Mouse (Mus musculus) heart, embryonic 10.5 days (tissue): ENCODE measurements around the gene Echdc3. TPM values are rescaled to one million over a fixed set of nuclear protein-coding genes. Genes with fewer than 3 reads are reported as not detected.

Experiments
- DNase-seq: peaks from one replicate; pipeline ENCODE4 v3.0.0-alpha.2; 2017; ENCODE audit warnings: low spot score
- H3K27ac ChIP-seq: fragments of 300-500 bp; sonication (generic); 2 replicates; pipeline ENCODE4 v1.5.1; 2016; ENCODE audit warnings: mild to moderate bottlenecking
- H3K27me3 ChIP-seq: fragments of 300-500 bp; sonication (generic); 2 replicates; pipeline ENCODE4 v1.6.1; 2016; ENCODE audit warnings: mild to moderate bottlenecking; ENCODE audit not compliant: poor library complexity, insufficient read depth, severe bottlenecking
- H3K36me3 ChIP-seq: fragments of 300-500 bp; sonication (generic); 2 replicates; pipeline ENCODE4 v1.6.1; 2016; ENCODE audit warnings: mild to moderate bottlenecking, moderate library complexity
- H3K4me1 ChIP-seq: fragments of 300-500 bp; sonication (generic); 2 replicates; pipeline ENCODE4 v1.6.1; 2016; ENCODE audit warnings: mild to moderate bottlenecking
- H3K4me3 ChIP-seq: fragments of 300-500 bp; sonication (generic); 2 replicates; pipeline ENCODE4 v1.5.1; 2016; ENCODE audit warnings: mild to moderate bottlenecking, moderate library complexity
- H3K9me3 ChIP-seq: fragments of 300-500 bp; sonication (generic); 2 replicates; pipeline ENCODE4 v1.6.1; 2016; ENCODE audit warnings: mild to moderate bottlenecking, moderate library complexity
- WGBS: fragments of 180-500 bp; shearing (Covaris S2); methylation state at CpG from one replicate; pipeline ENCODE4 v1.1.7; 2016; 5-methylcytosine and 5-hydroxymethylcytosine counted together
- polyA plus RNA-seq: library from polyadenylated mRNA; unstranded; fragments of >200 nt; fragmentation: Nextera tagmentation; extraction: Ambion mirVana; gene quantifications from 2 replicates; pipeline ENCODE4 v1.2.1, GENCODE M21; 2016

Gene Echdc3
- polyA plus RNA-seq, 1 experiment from 2014 or later: 7.2 TPM

DNA sequence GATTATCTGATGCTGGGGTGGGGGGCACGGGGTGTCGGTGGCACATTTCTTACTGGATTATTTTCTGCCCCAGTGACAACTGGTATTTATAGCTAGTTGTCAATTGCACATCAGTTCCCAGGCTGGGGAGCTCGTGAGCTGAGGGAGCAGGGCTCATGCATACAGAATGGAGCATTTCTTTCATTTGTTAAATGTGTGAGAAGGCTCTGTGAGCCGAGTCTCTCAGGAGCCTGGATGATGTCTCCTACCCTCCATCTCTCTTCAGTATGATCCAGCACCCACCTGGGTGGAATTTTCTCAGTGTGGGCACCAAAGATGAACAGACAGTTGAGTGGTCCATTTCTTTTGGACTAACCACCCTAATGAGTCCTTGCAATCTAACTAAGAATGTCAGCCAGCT lies 25.9 kb downstream of the Echdc3 start:
- H3K9me3 ChIP-seq: 0 out of 2 replicates have a peak, but pooled peaks cover 4% of the 10 kb centered on the region
- WGBS: 46% methylated on average over 4 of the region's 4 CpGs
- H3K36me3 ChIP-seq: no peaks in the 10 kb centered on the region; the same call in 1 of the 2 replicates
- DNase-seq: no peak
- H3K27me3 ChIP-seq: peaks cover 2% of the 10 kb centered on the region; the same call in 1 of the 2 replicates
- no peak overlapping the region for H3K27ac ChIP-seq
- no peak overlapping the region for H3K4me3 ChIP-seq
- peaks cover 10% of the 10 kb centered on the region; the same call in 1 of the 2 replicates for H3K4me1 ChIP-seq

DNA sequence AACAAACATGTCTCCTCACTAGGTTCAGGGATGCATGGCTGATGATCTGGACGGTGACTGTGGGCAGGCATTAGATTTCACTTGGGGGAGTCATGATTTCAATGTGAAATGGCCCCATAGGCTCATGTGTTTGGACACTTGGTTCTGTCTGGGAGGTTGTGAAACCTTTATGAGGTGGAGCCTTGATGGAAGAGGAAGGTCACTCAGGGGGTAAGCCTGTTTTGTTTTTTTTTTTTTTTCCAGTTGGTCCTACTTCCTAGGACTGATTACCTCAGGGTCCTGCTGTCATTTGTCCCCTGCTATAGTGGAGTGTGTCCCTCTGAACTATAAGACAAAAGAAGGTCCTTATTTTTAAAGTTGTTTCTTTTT lies 33.1 kb downstream of the Echdc3 start:
- no peak overlapping the region for H3K27ac ChIP-seq

DNA sequence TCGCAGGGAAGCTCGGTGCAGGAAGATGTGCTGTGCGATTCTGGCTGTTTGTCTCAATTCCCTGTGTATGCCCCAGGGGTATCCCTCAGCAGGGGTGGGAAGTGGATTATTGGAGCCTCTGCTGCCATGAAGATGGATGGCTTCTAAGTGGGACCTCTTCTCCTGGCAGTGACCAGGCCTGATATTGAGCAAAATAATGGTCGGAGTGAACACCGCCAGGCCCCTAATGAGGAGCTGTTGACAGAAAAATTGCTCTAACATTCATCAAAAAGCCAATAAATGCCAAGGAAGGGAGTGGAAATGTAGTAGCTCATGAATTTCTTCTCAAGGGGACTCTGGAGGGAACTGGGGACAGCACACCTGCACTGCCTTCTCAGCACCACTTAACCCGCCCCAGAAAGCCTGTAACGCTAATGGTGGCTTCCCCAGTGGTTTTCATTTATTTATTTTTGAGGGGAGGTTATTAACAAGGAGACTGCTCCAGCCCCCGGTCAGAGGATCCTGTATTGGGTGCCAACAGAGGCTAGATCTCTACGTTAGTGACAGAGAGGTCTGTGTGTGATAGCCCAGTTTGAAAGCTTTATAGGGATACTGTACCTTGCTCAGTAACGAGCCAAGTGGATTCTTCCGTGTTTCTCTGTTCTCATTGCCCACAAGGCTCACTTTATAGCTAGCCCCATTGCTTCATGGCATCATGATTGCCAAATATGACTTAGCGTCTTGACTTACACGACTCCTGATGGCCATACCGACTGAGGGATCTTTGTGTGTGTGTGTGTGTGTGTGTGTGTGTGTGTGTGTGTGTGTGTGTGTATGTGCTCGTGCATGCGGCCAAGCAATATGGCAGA lies 33.7 kb downstream of the Echdc3 start:
- WGBS: 82% methylated on average over 16 of the region's 16 CpGs
- Histone ChIP-seq H3K4me3 (no peak overlapping the region), H3K9me3 (no peaks in the 10 kb centered on the region), H3K4me1 (no peaks in the 10 kb centered on the region), H3K27ac (no peak overlapping the region), H3K36me3 (no peaks in the 10 kb centered on the region), H3K27me3 (no peaks in the 10 kb centered on the region)
- no peak for DNase-seq

More for the DNA sequence above, 33.1 kb downstream of the Echdc3 start:
- H3K27me3 ChIP-seq: no peaks in the 10 kb centered on the region
- WGBS: 93% methylated on average over 1 of the region's 1 CpGs
- 0 out of 2 replicates have a peak, but pooled peaks cover 2% of the 10 kb centered on the region for H3K9me3 ChIP-seq
- H3K4me1 ChIP-seq: no peaks in the 10 kb centered on the region
- no peak overlapping the region for H3K4me3 ChIP-seq
- H3K36me3 ChIP-seq: no peaks in the 10 kb centered on the region; the same call in 1 of the 2 replicates
- DNase-seq: no peak

DNA sequence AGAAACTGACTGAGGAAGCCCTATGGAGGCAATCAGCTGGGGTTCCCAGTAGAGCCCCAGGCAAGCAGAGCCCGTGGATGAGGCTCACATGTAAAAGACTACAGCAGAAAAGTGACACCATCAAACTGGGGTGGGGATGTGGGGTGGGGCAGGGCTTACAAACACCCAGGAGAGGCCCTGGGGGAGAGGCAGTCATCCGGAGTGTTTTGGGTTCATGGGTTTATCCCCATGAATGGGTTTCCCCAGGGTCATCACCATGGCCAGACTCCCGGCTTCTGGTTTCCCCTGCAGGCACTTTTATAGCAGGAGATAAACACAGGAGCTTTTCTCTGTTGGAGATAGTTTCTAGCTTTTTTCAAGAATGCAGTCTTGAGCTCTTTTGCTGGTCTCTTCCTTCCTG lies 39.8 kb downstream of the Echdc3 start:
- Histone ChIP-seq H3K36me3 (no peaks in the 10 kb centered on the region), H3K27me3 (no peaks in the 10 kb centered on the region), H3K27ac (no peak overlapping the region), H3K4me3 (no peak overlapping the region), H3K9me3 (no peaks in the 10 kb centered on the region), H3K4me1 (no peaks in the 10 kb centered on the region)
- 62% methylated on average over 3 of the region's 3 CpGs for WGBS
- no peak for DNase-seq

DNA sequence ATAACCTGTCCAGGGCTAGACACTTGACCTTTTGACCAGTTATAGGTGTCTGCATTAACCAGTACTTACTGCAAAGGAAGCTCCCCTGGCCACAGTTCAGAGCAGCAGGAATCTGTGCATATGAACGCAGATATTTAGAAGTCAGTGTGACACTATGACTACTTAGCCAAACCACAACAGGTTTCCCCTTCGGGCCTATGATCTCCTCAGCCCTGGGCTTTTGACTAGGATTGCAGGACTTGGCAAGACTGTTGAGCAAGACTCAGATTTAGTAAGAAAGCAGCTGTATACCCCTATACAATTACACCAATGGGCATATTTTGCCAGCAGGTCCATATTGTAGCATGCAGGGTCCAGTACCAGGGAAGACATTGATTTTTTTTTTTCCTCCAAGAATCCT lies 44.3 kb downstream of the Echdc3 start:
- no peak overlapping the region for H3K27ac ChIP-seq
- H3K36me3 ChIP-seq: no peaks in the 10 kb centered on the region
- no peaks in the 10 kb centered on the region for H3K4me1 ChIP-seq
- DNase-seq: no peak
- H3K9me3 ChIP-seq: no peaks in the 10 kb centered on the region
- WGBS: 78% methylated on average over 2 of the region's 2 CpGs
- H3K27me3 ChIP-seq: no peaks in the 10 kb centered on the region
- H3K4me3 ChIP-seq: no peak overlapping the region

DNA sequence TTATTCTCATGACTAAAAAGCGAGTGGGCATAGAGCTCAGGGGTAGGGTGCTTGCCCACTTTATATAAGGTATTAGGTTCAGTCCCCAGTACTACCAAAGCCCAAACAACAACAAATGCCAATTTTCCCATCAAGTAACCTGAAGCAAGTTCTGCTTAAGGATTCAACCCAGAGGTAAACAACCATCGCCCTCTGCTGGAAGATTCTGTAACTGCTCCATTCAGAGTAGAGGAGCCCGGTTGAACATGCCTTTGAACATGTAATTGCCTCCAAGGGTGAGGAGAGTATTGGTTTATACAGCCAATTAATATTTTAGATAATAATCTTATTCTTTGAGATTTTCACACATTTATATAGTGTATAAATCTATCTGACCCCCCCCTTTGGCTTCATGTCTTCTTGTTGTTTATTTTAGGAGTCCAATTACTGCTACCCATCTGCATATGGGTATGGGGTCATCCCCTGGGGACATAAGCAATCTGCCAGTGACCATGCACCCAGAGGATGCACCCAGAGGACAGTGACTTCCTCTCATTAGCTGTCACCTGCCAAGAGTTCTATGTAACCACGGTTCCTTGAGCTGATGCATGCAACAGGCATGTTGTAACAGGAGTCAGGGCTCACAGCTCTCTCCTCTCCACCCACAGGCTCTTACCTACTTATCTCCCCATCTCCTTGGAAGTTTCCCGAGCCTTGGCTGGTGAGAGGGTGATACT lies 44.8 kb downstream of the Echdc3 start:
- WGBS: 21% methylated on average over 5 of the region's 5 CpGs

DNA sequence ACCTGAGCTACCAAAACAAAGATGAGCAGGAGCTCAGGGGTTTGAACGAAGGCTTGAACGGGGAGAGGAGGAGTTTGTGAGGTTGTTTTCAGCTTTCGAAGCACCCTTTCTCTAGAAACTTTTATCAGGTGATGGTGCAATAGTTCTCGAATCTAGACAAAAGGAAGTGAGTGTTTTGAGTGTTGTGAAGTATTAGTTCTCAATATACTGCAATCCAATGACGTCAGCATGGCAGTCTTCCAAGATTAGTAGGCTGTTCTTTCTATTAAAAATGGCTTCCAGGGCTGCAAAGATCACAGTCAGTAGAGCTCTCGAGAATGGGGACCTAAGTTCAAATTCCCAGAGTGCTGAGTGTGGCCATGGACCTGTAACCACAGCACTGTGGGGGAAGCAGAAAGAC lies 47.1 kb downstream of the Echdc3 start:
- H3K27me3 ChIP-seq: no peaks in the 10 kb centered on the region
- H3K27ac ChIP-seq: no peak overlapping the region
- WGBS: 83% methylated on average over 6 of the region's 6 CpGs
- no peaks in the 10 kb centered on the region for H3K36me3 ChIP-seq
- DNase-seq: no peak
- H3K4me3 ChIP-seq: no peak overlapping the region
- peaks cover 13% of the 10 kb centered on the region for H3K4me1 ChIP-seq
- no peaks in the 10 kb centered on the region for H3K9me3 ChIP-seq

More for the DNA sequence above, 44.8 kb downstream of the Echdc3 start:
- Histone ChIP-seq H3K9me3 (no peaks in the 10 kb centered on the region), H3K4me3 (no peak overlapping the region), H3K27ac (no peak overlapping the region), H3K36me3 (no peaks in the 10 kb centered on the region), H3K4me1 (peaks cover 5% of the 10 kb centered on the region; the same call in 1 of the 2 replicates), H3K27me3 (no peaks in the 10 kb centered on the region)
- peak; percentile 80 for DNase-seq

DNA sequence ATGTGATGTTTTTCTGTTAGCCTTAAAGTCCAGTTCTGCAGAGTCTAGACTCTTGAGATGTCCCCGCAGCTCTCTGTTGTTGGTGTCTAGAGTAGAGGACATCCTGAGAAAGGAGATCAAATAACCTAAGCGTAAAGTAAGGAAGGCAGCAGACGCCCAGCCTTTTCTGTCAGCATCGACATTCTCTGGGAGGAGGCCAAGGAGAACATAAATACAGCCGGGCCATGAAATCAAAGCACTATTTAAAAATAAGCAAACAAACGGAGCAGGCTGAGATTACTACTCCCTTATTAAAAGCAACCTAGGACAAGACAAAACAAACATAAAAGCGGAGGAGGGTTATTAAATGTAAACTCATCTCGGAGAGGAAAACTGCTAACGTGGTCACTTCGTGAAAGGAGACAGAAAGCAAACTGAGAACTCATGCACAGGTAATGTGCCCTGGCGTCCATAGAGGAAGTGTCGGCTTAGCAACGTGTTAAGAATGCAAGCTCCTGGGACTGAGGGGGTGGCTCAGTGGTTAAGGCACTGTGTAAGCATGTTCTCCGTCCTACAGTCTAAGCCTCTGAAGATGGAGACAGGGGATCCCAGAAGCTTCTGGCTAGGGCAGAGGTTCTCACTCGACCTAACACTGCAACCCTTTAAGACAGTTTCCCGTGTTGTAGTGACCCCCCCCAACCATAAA lies 48.1 kb downstream of the Echdc3 start:
- H3K9me3 ChIP-seq: no peaks in the 10 kb centered on the region
- no peaks in the 10 kb centered on the region for H3K27me3 ChIP-seq
- no peak overlapping the region for H3K4me3 ChIP-seq
- 63% methylated on average over 16 of the region's 16 CpGs for WGBS
- no peak for DNase-seq
- peaks cover 19% of the 10 kb centered on the region for H3K4me1 ChIP-seq
- no peaks in the 10 kb centered on the region for H3K36me3 ChIP-seq
- no peak overlapping the region for H3K27ac ChIP-seq

DNA sequence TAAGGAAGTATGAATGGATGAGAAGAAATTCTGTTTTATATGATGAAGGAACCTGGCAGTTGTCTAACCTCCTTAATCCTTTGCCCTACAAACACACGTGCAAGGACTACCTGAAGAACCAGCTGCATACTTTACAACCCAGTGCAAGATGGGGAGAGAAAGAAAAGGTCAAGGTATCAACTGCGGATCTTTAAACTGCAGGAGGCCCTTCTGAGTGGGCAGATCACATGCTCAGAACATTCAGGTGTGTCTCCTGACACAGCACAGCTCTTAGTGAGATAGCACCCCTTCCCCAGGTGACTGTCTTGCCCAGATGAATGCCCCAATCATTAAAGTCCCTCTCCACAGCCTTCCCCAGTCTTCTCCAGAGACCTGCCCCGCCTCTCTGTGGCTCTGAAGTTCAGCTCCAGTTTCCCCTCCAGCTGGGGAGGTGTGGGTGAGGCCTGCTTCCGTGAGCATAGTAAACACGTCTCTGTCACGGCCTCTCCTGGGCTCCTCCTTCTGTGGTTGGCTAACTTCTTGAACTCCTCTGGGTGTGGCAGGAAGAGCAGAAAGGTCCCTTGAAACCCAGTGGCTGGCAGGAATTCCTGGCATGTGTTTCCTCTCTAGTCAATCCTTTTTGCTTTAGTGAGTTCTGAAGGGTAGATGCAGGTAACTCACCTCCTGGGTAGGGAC lies 50.3 kb downstream of the Echdc3 start:
- Histone ChIP-seq H3K4me1 (peaks cover 22% of the 10 kb centered on the region), H3K9me3 (no peaks in the 10 kb centered on the region), H3K27ac (no peak overlapping the region), H3K36me3 (no peaks in the 10 kb centered on the region), H3K27me3 (no peaks in the 10 kb centered on the region), H3K4me3 (no peak overlapping the region)
- WGBS: 44% methylated on average over 6 of the region's 6 CpGs
- DNase-seq: no peak

DNA sequence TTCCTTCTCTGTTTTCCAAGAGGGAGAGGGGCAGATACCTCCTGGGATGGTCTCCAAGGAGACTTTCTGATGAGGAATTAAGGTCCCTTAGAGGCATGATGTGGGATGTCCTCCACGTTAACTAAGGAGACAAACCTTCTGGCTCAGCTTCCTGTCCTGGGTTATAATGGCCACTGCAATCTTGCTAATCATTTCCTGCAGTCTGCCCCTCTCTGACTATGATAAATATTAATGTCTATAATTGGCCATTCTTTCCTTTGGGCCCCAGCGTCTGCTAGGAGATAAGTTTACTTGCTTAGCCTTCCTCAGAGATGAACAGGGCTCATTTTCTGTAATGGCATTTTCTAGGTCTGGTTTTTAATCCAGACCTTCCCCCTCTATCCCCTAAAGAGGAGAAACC lies 53.1 kb downstream of the Echdc3 start:
- Histone ChIP-seq H3K4me3 (no peak overlapping the region), H3K36me3 (no peaks in the 10 kb centered on the region), H3K4me1 (peaks cover 22% of the 10 kb centered on the region), H3K27me3 (no peaks in the 10 kb centered on the region), H3K27ac (no peak overlapping the region), H3K9me3 (no peaks in the 10 kb centered on the region)
- 45% methylated on average over 2 of the region's 2 CpGs for WGBS
- DNase-seq: no peak

DNA sequence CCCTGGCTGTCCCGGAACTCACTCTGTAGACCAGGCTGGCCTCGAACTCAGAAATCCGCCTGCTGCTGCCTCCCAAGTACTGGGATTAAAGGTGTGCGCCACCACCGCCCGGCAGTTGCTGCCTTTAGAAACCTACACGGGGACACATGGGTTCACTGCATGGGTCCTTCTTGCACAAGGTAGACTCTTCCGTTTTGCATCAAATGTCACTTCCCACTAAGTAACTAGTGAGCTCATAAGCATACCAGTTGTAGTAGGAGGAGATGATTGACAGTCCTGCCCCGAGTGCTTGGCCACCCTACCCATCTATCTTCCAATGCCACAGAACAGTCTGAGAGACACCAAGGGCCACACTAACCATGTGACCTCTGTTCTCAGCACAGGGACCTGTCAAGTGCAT lies 53.6 kb downstream of the Echdc3 start:
- Histone ChIP-seq H3K4me3 (no peak overlapping the region), H3K9me3 (no peaks in the 10 kb centered on the region), H3K27ac (no peak overlapping the region), H3K27me3 (no peaks in the 10 kb centered on the region), H3K4me1 (peaks cover 22% of the 10 kb centered on the region), H3K36me3 (no peaks in the 10 kb centered on the region)
- DNase-seq: no peak
- WGBS: 79% methylated on average over 9 of the region's 9 CpGs

DNA sequence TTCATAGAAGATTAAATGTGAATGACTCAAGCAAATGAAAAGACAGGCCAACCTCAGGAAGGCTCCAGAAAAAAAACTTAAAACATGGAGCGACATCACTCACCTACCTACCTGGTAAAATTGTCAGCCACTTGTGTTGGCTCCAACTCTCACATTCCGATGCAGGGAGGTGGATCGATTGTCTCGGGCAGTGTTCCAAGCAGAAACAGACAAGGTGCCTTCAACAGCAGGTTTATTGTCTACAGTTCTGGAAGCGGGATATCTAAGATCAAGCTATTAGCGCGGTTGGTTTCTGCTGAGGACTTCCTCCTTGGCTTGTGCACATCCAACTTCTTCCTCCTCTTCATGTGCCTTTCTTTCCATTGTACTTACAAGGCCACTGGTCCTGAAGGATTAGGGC lies 55.2 kb downstream of the Echdc3 start:
- Histone ChIP-seq H3K27me3 (no peaks in the 10 kb centered on the region), H3K27ac (no peak overlapping the region), H3K4me3 (no peak overlapping the region), H3K4me1 (peaks cover 14% of the 10 kb centered on the region), H3K36me3 (no peaks in the 10 kb centered on the region), H3K9me3 (no peaks in the 10 kb centered on the region)
- no peak for DNase-seq
- WGBS: 89% methylated on average over 7 of the region's 7 CpGs
